ENCODE assay signal across 13 mouse cellular contexts in genomic region chr8:83032800-83033199, GRCm38 (mm10).
A peak's percentile ranks its signal among the peaks of the same experiment; 100 is the strongest.
DNase-seq lines count a peak whose midpoint lies in the region; ATAC-seq and TF ChIP-seq lines count a peak whose summit lies in the region.
"Had no signal": no experiment of that assay in that cellular context is flagged by ENCODE, and none has a peak within 500 bp of the region (broad histone marks: within the 10 kb centered on the region; RNA-seq: fewer than 3 reads in every experiment).

No protein-coding gene starts in this region.

- H3K4me1 ChIP-seq in hindbrain, embryonic 15.5 days (replicated peaks) = no peaks in the 10 kb centered on the region
- no peaks in the 10 kb centered on the region for H3K4me1 ChIP-seq in hindbrain, embryonic 14.5 days (replicated peaks; ENCODE audit: control insufficient read depth, insufficient read depth, low read length)
- H3K4me1 ChIP-seq in lung, postnatal 0 days (ENCODE audit: insufficient read depth, low read depth, low read length) = no peaks in the 10 kb centered on the region
- no peaks in the 10 kb centered on the region; the same call in 1 of the 2 replicates for H3K4me1 ChIP-seq in embryonic facial prominence, embryonic 14.5 days (ENCODE audit: control insufficient read depth, insufficient read depth, low read length)
- no peaks in the 10 kb centered on the region for H3K4me1 ChIP-seq in neural tube, embryonic 14.5 days (ENCODE audit: control insufficient read depth, insufficient read depth, low read length)
- H3K4me1 ChIP-seq: hindbrain, embryonic 12.5 days had no signal

- ATAC-seq in hindbrain, embryonic 15.5 days (ENCODE audit: low FRiP score, low read depth) = peak; percentile 29; the same call in 1 of the 2 replicates
- no peak for ATAC-seq in hindbrain, embryonic 14.5 days (ENCODE audit: low FRiP score)
- ATAC-seq in lung, postnatal 0 days = peak; percentile 81
- peak; percentile 83; the same call in 1 of the 2 replicates for ATAC-seq in embryonic facial prominence, embryonic 14.5 days (ENCODE audit: low read depth)
- peak; percentile 31; the same call in 1 of the 2 replicates for ATAC-seq in neural tube, embryonic 14.5 days (ENCODE audit: low read depth)

- WGBS in hindbrain, embryonic 15.5 days = 59% methylated on average over 5 of the region's 7 CpGs
- WGBS in hindbrain, embryonic 14.5 days = 67% methylated on average over 7 of the region's 7 CpGs
- 61% methylated on average over 7 of the region's 7 CpGs for WGBS in lung, postnatal 0 days
- 55% methylated on average over 5 of the region's 7 CpGs for WGBS in embryonic facial prominence, embryonic 14.5 days
- WGBS in neural tube, embryonic 14.5 days = 47% methylated on average over 7 of the region's 7 CpGs

- no peak overlapping the region for H3K4me2 ChIP-seq in hindbrain, embryonic 15.5 days
- H3K4me2 ChIP-seq in hindbrain, embryonic 14.5 days (replicated peaks) = no peak overlapping the region
- H3K4me2 ChIP-seq in lung, postnatal 0 days (replicated peaks; ENCODE audit: low read depth, low read length) = no peak overlapping the region
- no peak overlapping the region for H3K4me2 ChIP-seq in embryonic facial prominence, embryonic 14.5 days (ENCODE audit: low read depth, low read length)
- H3K4me2 ChIP-seq in neural tube, embryonic 14.5 days (ENCODE audit: low read depth, low read length) = no peak overlapping the region
- H3K4me2 ChIP-seq: hindbrain, embryonic 12.5 days had no signal

- TF ChIP-seq CTCF in lung, postnatal 0 days (IDR thresholded peaks at IDR 0.05) = no peak

- no peaks in the 10 kb centered on the region for H3K27me3 ChIP-seq in hindbrain, embryonic 15.5 days
- no peaks in the 10 kb centered on the region for H3K27me3 ChIP-seq in hindbrain, embryonic 14.5 days (ENCODE audit: control insufficient read depth, insufficient read depth, low read length)
- H3K27me3 ChIP-seq in lung, postnatal 0 days (replicated peaks; ENCODE audit: insufficient read depth, low read length) = no peaks in the 10 kb centered on the region
- no peaks in the 10 kb centered on the region for H3K27me3 ChIP-seq in embryonic facial prominence, embryonic 14.5 days (replicated peaks; ENCODE audit: control insufficient read depth, insufficient read depth, low read length)
- H3K27me3 ChIP-seq in neural tube, embryonic 14.5 days (ENCODE audit: control insufficient read depth, insufficient read depth, low read length) = no peaks in the 10 kb centered on the region
- H3K27me3 ChIP-seq: hindbrain, embryonic 12.5 days had no signal

- no peaks in the 10 kb centered on the region for H3K9me3 ChIP-seq in hindbrain, embryonic 15.5 days
- no peaks in the 10 kb centered on the region for H3K9me3 ChIP-seq in hindbrain, embryonic 14.5 days (ENCODE audit: control insufficient read depth, low read length)
- H3K9me3 ChIP-seq in lung, postnatal 0 days (ENCODE audit: low read length) = no peaks in the 10 kb centered on the region
- no peaks in the 10 kb centered on the region for H3K9me3 ChIP-seq in embryonic facial prominence, embryonic 14.5 days (ENCODE audit: control insufficient read depth, low read length)
- no peaks in the 10 kb centered on the region for H3K9me3 ChIP-seq in neural tube, embryonic 14.5 days (ENCODE audit: control insufficient read depth, low read length)
- H3K9me3 ChIP-seq: hindbrain, embryonic 12.5 days had no signal

- H3K4me3 ChIP-seq in hindbrain, embryonic 15.5 days = no peak overlapping the region
- no peak overlapping the region for H3K4me3 ChIP-seq in hindbrain, embryonic 14.5 days (replicated peaks; ENCODE audit: low read length)
- no peak overlapping the region for H3K4me3 ChIP-seq in lung, postnatal 0 days (ENCODE audit: low read depth, low read length)
- no peak overlapping the region for H3K4me3 ChIP-seq in embryonic facial prominence, embryonic 14.5 days (ENCODE audit: low read depth, low read length)
- H3K4me3 ChIP-seq in neural tube, embryonic 14.5 days (ENCODE audit: low read depth, low read length) = no peak overlapping the region
- H3K4me3 ChIP-seq: erythroblast, embryonic 14.5 days; hindbrain, embryonic 12.5 days had no signal

- H3K27ac ChIP-seq in hindbrain, embryonic 15.5 days (replicated peaks) = no peak overlapping the region
- H3K27ac ChIP-seq in hindbrain, embryonic 14.5 days = no peak overlapping the region
- no peak overlapping the region for H3K27ac ChIP-seq in lung, postnatal 0 days (ENCODE audit: low read length)
- no peak overlapping the region for H3K27ac ChIP-seq in embryonic facial prominence, embryonic 14.5 days (replicated peaks; ENCODE audit: low read depth, low read length)
- H3K27ac ChIP-seq in neural tube, embryonic 14.5 days (ENCODE audit: low read depth, low read length) = no peak overlapping the region
- H3K27ac ChIP-seq: hindbrain, embryonic 12.5 days had no signal

- no peak for TF ChIP-seq EP300 in lung, postnatal 0 days (IDR thresholded peaks at IDR 0.05)

- no peak overlapping the region for H3K9ac ChIP-seq in hindbrain, embryonic 15.5 days
- H3K9ac ChIP-seq in hindbrain, embryonic 14.5 days = no peak overlapping the region
- H3K9ac ChIP-seq in lung, postnatal 0 days (replicated peaks; ENCODE audit: low read depth) = no peak overlapping the region
- H3K9ac ChIP-seq in embryonic facial prominence, embryonic 14.5 days (ENCODE audit: low read depth, low read length) = no peak overlapping the region
- no peak overlapping the region for H3K9ac ChIP-seq in neural tube, embryonic 14.5 days (replicated peaks; ENCODE audit: low read depth, low read length)
- H3K9ac ChIP-seq: hindbrain, embryonic 12.5 days had no signal

- DNase-seq in hindbrain, embryonic 14.5 days (ENCODE audit: low spot score) = no peak
- peak; percentile 46 for DNase-seq in lung, postnatal 0 days (ENCODE audit: low spot score)
- DNase-seq in lung, postnatal 36 days = no peak
- DNase-seq in embryonic facial prominence, embryonic 14.5 days (ENCODE audit: low spot score) = peak; percentile 59
- DNase-seq in urinary bladder, postnatal 4 days (ENCODE audit: low spot score in 2 of 2) = no peak
- DNase-seq: cerebellum, postnatal 36 days; kidney, postnatal 4 days; liver; thymus, postnatal 4 days had no signal

- H3K36me3 ChIP-seq in hindbrain, embryonic 15.5 days = no peaks in the 10 kb centered on the region; the same call in 1 of the 2 replicates
- H3K36me3 ChIP-seq in hindbrain, embryonic 14.5 days (replicated peaks; ENCODE audit: control insufficient read depth, insufficient read depth) = 0 out of 2 replicates have a peak, but pooled peaks cover 11% of the 10 kb centered on the region
- H3K36me3 ChIP-seq in lung, postnatal 0 days (ENCODE audit: insufficient read depth, low read length) = no peaks in the 10 kb centered on the region
- no peaks in the 10 kb centered on the region for H3K36me3 ChIP-seq in embryonic facial prominence, embryonic 14.5 days (ENCODE audit: control insufficient read depth, insufficient read depth, low read length)
- no peaks in the 10 kb centered on the region for H3K36me3 ChIP-seq in neural tube, embryonic 14.5 days (ENCODE audit: control insufficient read depth, insufficient read depth, low read length)
- H3K36me3 ChIP-seq: hindbrain, embryonic 12.5 days had no signal

Comparison
In these comparisons a context has a peak if more than half of its experiments do, and no peak if none do; other contexts are left out.
1. DNase-seq: peak in lung, postnatal 0 days (single experiment) and embryonic facial prominence, embryonic 14.5 days (single experiment); none in hindbrain, embryonic 14.5 days (single experiment), lung, postnatal 36 days (single experiment) and urinary bladder, postnatal 4 days (0 of 2).